Mouse (Mus musculus): ENCODE measurements at regions not wholly inside any gene's neighbourhood (a gene's known extent, or its start where the extent isn't known, plus 50 kb on each side); places are given as distances from the start of the nearest gene placed in this dataset.

GRCm38 (mm10) chr17:54656553-54656952 lies 357.7 kb upstream of the Slc5a7 start:
- Histone ChIP-seq H3K36me3 (ENCODE audit: control insufficient read depth in 1 of 2, insufficient read depth in 2 of 2, low read length in 2 of 2) (no peaks in the 10 kb centered on the region), H3K27me3 (ENCODE audit: control insufficient read depth in 1 of 2, insufficient read depth in 2 of 2, low read length in 2 of 2) (no peaks in the 10 kb centered on the region), H3K4me1 (ENCODE audit: control insufficient read depth in 1 of 2, insufficient read depth in 2 of 2, low read length in 2 of 2) (no peaks in the 10 kb centered on the region), H3K4me3 (ENCODE audit: control insufficient read depth in 1 of 2, insufficient read depth in 1 of 2, low read depth in 2 of 2, low read length in 2 of 2) (no peak overlapping the region), H3K9ac (ENCODE audit: control insufficient read depth, low read depth, low read length, poor library complexity, severe bottlenecking) (no peak overlapping the region), H3K9me3 (replicated peaks; ENCODE audit: insufficient read depth, low read length) (no peaks in the 10 kb centered on the region), H3K79me2 (ENCODE audit: control insufficient read depth, insufficient read depth, low read length, poor library complexity) (no peaks in the 10 kb centered on the region), H3K27ac (ENCODE audit: control insufficient read depth, low read depth, low read length) (no peak overlapping the region)
- no peak for DNase-seq (ENCODE audit: low read depth, low spot score)
- TF ChIP-seq ZMIZ1 (IDR thresholded peaks at IDR 0.05; ENCODE audit: low read depth, low read length) (no peak), ELF1 (IDR thresholded peaks at IDR 0.05; ENCODE audit: low read depth, low read length) (no peak), E2F4 (IDR thresholded peaks at IDR 0.05; ENCODE audit: borderline replicate concordance, low read depth, low read length) (no peak), MEF2A (IDR thresholded peaks at IDR 0.05; ENCODE audit: extremely low read depth, insufficient replicate concordance, low read depth, low read length, poor library complexity, severe bottlenecking) (no peak), MYB (IDR thresholded peaks at IDR 0.05; ENCODE audit: low read depth, low read length) (no peak), HCFC1 (IDR thresholded peaks at IDR 0.05; ENCODE audit: low read depth, low read length) (no peak), MAZ (IDR thresholded peaks at IDR 0.05; ENCODE audit: low read depth, low read length) (no peak)

Measured in MEL (cell line).